Mouse (Mus musculus) olfactory bulb, adult 2 months (tissue): ENCODE measurements around the gene Upk1b.

Experiments used
- CTCF ChIP-seq: fragments of 200-500 bp; IDR thresholded peaks from 2 replicates; pipeline ENCODE4 v1.5.1; 2012; ENCODE audit warnings: low read depth, mild to moderate bottlenecking, low read length, moderate library complexity; ENCODE audit not compliant: insufficient read depth
- POLR2A ChIP-seq: fragments of 200-500 bp; IDR thresholded peaks from 2 replicates; pipeline ENCODE4 v1.6.1; 2012; ENCODE audit warnings: mild to moderate bottlenecking, low read depth, low read length, moderate library complexity; ENCODE audit not compliant: insufficient read depth

- TF ChIP-seq POLR2A (no peak), CTCF (no peak)
Observed at GRCm38 (mm10) chr16:38810196-38810595, 10.1 kb upstream of the Upk1b start.
